Mouse (Mus musculus) fat pad, adult 2 months (tissue): Measurements from ENCODE around the gene Dnaja2.
A peak's percentile ranks its signal among the peaks of the same experiment; 100 is the strongest.

ENCODE experiments used
- DNase-seq: peaks from one replicate; pipeline ENCODE4 v3.0.0-alpha.2; 2011; ENCODE audit warnings: low read depth, low spot score; ENCODE audit errors: extremely low read depth

Gene Dnaja2

DNA sequence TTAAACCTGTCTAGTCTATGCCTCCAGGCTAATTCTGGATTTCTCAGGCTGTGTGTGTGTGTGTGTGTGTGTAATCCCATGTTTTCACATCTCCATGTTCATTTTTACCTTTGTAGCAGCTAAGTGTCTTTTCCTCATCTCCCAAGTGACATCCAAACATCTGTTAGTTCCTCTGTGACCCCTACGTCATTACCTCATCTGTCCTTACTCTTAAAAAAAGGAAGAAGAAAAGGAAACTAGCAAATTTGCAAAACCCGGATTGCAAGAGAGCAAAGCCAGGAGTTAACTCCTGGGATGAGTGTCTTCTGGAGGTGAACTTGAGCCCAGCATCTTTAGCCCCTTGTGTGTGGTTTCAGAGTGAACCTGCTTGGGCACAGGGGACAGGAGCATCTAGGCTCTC, 52.8 kb downstream of the Dnaja2 start:
- DNase-seq: no peak

GRCm38 (mm10) chr8:85500955-85501685, 54.0 kb downstream of the Dnaja2 start:
- DNase-seq: no peak

- no peak for DNase-seq
These were observed 54.7 kb downstream of the Dnaja2 start for GRCm38 (mm10) chr8:85500460-85500859.

- DNase-seq: no peak
These were observed 56.6 kb downstream of the Dnaja2 start for GRCm38 (mm10) chr8:85498577-85498976.

- DNase-seq: no peak
These were observed 58.4 kb downstream of the Dnaja2 start for GRCm38 (mm10) chr8:85496778-85497177.

DNA sequence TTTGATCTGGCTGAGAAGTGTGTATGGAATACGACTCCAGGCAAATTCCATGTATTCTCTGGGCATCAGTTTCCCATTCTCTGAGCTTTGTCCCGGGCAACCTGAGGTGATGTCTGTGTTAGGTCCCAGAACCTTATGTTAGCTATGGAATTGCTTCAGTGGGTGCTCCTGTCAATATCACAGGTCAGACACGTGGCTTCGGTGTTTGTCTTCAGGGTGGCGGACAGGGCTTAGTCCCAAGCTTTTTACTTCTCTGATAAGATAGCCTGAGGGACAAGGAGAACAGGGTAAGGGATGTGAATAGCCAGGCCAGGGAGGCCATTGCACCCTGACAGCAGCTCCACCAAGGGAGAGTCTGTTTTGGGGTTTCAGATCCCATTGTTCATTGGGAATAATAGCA, 59.0 kb downstream of the Dnaja2 start:
- DNase-seq: no peak

- no peak for DNase-seq
These were observed 61.9 kb downstream of the Dnaja2 start for GRCm38 (mm10) chr8:85492940-85493931.

DNA sequence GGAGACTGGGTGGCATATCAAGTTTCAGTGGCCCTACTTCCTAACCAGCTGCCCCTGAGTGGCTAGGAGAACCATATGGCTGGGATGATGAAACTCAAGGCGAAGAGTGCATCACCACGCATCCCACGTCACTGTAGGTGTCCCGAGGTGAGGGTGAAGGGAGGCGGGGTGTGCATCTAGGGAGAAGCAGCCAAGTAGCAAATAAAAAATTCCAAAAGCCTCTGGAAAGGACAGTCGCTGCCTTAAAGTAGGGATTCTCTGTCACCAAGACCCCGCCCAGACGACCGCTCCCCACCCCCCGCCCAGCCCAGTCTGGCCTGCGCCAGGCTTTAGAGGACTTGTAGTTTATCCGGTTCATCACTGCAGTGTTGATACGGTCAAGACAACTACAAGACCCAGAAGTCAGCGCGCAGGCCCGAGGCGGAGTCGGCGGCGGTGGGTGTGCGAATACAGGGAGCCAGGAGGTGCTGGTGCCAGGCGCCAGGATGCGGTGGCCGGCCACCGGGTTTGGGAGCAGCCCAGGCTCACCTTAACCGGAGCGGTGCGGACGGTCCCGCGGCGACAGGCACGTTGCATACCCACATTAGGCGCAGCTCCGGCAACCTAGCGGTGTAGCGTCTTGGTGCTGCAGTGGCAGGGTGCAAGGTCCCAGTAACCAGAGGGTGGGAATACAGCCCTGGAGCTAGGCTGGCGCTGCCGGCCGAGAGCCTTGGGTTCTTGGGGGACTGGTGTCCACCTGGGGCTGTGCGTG, 62.8 kb downstream of the Dnaja2 start, which contains the start of gene Gpt2:
Gene Gpt2 (plus strand): TSS at position 452 of the 751 bp plus-strand sequence.
- DNase-seq: peak; percentile 68

GRCm38 (mm10) chr8:85489546-85489945, 65.6 kb downstream of the Dnaja2 start:
- no peak for DNase-seq

GRCm38 (mm10) chr8:85488631-85489030, 66.5 kb downstream of the Dnaja2 start:
- DNase-seq: peak; percentile 82

DNA sequence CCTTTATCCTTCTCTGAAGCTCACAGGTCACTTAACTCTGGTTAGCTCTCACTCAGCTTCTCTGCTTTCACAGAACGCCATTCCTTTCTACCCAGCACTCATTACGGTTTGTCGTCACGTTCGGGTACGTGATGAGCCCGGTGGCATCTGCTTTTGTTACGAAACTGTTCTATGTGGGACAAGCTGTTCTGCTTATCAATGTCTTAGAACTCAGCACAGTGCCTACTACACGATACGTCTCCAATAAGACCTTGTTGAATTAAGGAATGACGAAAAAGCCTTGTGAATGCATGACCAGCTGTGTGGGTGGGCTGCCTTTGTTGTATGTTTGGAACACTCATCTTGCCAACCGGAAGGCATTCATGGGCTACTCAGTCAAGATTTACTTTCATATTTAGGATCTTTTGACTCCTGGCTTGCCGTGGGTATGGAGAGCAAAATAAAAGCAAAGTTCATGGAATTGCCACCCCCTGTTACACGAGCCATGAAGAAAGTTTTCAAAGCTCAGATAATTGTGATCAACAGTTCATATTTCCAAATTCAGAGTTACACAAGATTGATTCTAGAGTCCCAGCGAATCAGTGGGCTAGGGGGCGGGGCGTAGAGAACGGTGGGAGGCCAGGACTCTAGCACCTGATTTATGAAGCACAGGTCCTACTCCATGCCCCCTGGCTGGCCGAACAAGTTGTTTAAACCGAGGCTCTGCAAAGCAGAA, 67.1 kb downstream of the Dnaja2 start:
- DNase-seq: peak; percentile 73
